Mouse (Mus musculus): Measurements from ENCODE around the gene Slc8a2.

- TF ChIP-seq CTCF (IDR thresholded peaks at IDR 0.05; ENCODE audit: borderline replicate concordance, extremely low read depth, insufficient read depth, insufficient read length) (no peak), POLR2A (IDR thresholded peaks at IDR 0.05; ENCODE audit: borderline replicate concordance, extremely low read depth, insufficient read depth, insufficient read length, poor library complexity, severe bottlenecking) (no peak)
These were observed 68.9 kb downstream of the Slc8a2 start for GRCm38 (mm10) chr7:16198540-16198939.

Measured in brain, embryonic 14.5 days (tissue).